ENCODE assay signal across 16 mouse cellular contexts in genomic region chr14:27348088-27348487, GRCm38 (mm10).
DNase-seq lines count a peak whose midpoint lies in the region; ATAC-seq and TF ChIP-seq lines count a peak whose summit lies in the region.
"Had no signal": no experiment of that assay in that cellular context is flagged by ENCODE, and none has a peak within 500 bp of the region (broad histone marks: within the 10 kb centered on the region; RNA-seq: fewer than 3 reads in every experiment).

No protein-coding gene starts in this region.

- no peak overlapping the region for H3K4me2 ChIP-seq in kidney, embryonic 16.5 days (replicated peaks; ENCODE audit: low read depth, low read length)
- H3K4me2 ChIP-seq: embryonic facial prominence, embryonic 15.5 days; midbrain, embryonic 11.5 days had no signal

- no peaks in the 10 kb centered on the region for H3K27me3 ChIP-seq in heart, embryonic 10.5 days (ENCODE audit: insufficient read depth, poor library complexity, severe bottlenecking)
- H3K27me3 ChIP-seq in kidney, embryonic 16.5 days (ENCODE audit: insufficient read depth, low read length), result no peaks in the 10 kb centered on the region
- H3K27me3 ChIP-seq: embryonic facial prominence, embryonic 15.5 days had no signal

- no peaks in the 10 kb centered on the region for H3K9me3 ChIP-seq in heart, embryonic 10.5 days
- H3K9me3 ChIP-seq in kidney, embryonic 16.5 days (ENCODE audit: low read length), result no peaks in the 10 kb centered on the region
- no peaks in the 10 kb centered on the region for H3K9me3 ChIP-seq in ES-E14 (ENCODE audit: control insufficient read depth, insufficient read depth, low read depth, low read length)
- H3K9me3 ChIP-seq: embryonic facial prominence, embryonic 15.5 days had no signal

- no peak for ATAC-seq in kidney, embryonic 16.5 days (ENCODE audit: low FRiP score, low TSS enrichment)
- ATAC-seq: hindbrain, postnatal 0 days had no signal

- no peak overlapping the region for H3K9ac ChIP-seq in kidney, embryonic 16.5 days (replicated peaks; ENCODE audit: low read length)
- H3K9ac ChIP-seq in ES-E14 (ENCODE audit: insufficient read depth, low read depth, low read length, poor library complexity, severe bottlenecking), result peak overlapping the region; percentile 20; the same call in 1 of the 2 replicates
- H3K9ac ChIP-seq: embryonic facial prominence, embryonic 15.5 days; liver, embryonic 14.5 days had no signal

- DNase-seq in heart, embryonic 10.5 days (ENCODE audit: low spot score), result no peak
- no peak for DNase-seq in heart, adult 18-20 months
- DNase-seq in kidney, postnatal 4 days, result no peak
- DNase-seq in ES-E14 (ENCODE audit: low read depth, low spot score) (no peak), adipocyte (ENCODE audit: low spot score) (no peak)
- DNase-seq: adrenal gland, adult 8-10 months; B cell, adult 2 months; cerebellum, adult 8-10 months; spleen, adult 18-20 months; thymus, postnatal 36 days had no signal

- TF ChIP-seq CTCF in olfactory bulb, adult 2 months (IDR thresholded peaks at IDR 0.05; ENCODE audit: insufficient read depth, low read depth, low read length), result no peak

- H3K4me1 ChIP-seq in heart, embryonic 10.5 days, result peaks cover 47% of the 10 kb centered on the region
- peaks cover 24% of the 10 kb centered on the region for H3K4me1 ChIP-seq in kidney, embryonic 16.5 days (ENCODE audit: insufficient read depth, low read length)
- H3K4me1 ChIP-seq in ES-E14 (ENCODE audit: control insufficient read depth in 2 of 2, insufficient read depth in 2 of 2, low read length in 2 of 2, poor library complexity in 1 of 2), result peaks cover 35 to 55% of the 10 kb centered on the region in 2 experiments
- H3K4me1 ChIP-seq in olfactory bulb, adult 2 months (ENCODE audit: control insufficient read depth, insufficient read depth, low read length), result peaks cover 12% of the 10 kb centered on the region

- H3K4me3 ChIP-seq in heart, embryonic 10.5 days, result no peak overlapping the region
- H3K4me3 ChIP-seq in kidney, embryonic 16.5 days (ENCODE audit: low read length), result no peak overlapping the region
- H3K4me3 ChIP-seq in ES-E14 (ENCODE audit: insufficient read depth in 1 of 2, low read depth in 1 of 2, low read length in 2 of 2, poor library complexity in 1 of 2, severe bottlenecking in 1 of 2), result no peak overlapping the region
- H3K4me3 ChIP-seq in olfactory bulb, adult 2 months (ENCODE audit: insufficient read depth, low read depth, low read length), result no peak overlapping the region
- H3K4me3 ChIP-seq: embryonic facial prominence, embryonic 15.5 days had no signal

- TF ChIP-seq POLR2A in olfactory bulb, adult 2 months (IDR thresholded peaks at IDR 0.05; ENCODE audit: insufficient read depth, low read depth, low read length), result no peak

- H3K27ac ChIP-seq in heart, embryonic 10.5 days, result peak overlapping the region; percentile 53; the same call in 1 of the 2 replicates
- H3K27ac ChIP-seq in kidney, embryonic 16.5 days (ENCODE audit: low read length), result 0 out of 2 replicates have a peak overlapping the region, but pooled peaks have one; percentile 16
- peak overlapping the region; percentile 90 for H3K27ac ChIP-seq in ES-E14 (ENCODE audit: insufficient read depth, low read depth, low read length, poor library complexity, severe bottlenecking)
- H3K27ac ChIP-seq in olfactory bulb, adult 2 months (ENCODE audit: insufficient read depth, low read depth, low read length), result 0 out of 2 replicates have a peak overlapping the region, but pooled peaks have one; percentile 8
- H3K27ac ChIP-seq: embryonic facial prominence, embryonic 15.5 days; hindbrain, postnatal 0 days; liver, embryonic 14.5 days had no signal

- WGBS in heart, embryonic 10.5 days, result 94% methylated on average over 2 of the region's 2 CpGs
- 41% methylated on average over 2 of the region's 2 CpGs for WGBS in kidney, embryonic 16.5 days
- 93% methylated on average over 2 of the region's 2 CpGs for WGBS in olfactory bulb, adult 2 months

- in situ Hi-C loops in ES-E14 (cut with MboI; ENCODE audit: low sequenced_read_pairs in 2 of 2, unreplicated experiment in 2 of 2), result no loop called here

- H3K36me3 ChIP-seq in heart, embryonic 10.5 days, result no peaks in the 10 kb centered on the region
- H3K36me3 ChIP-seq in kidney, embryonic 16.5 days (ENCODE audit: insufficient read depth, low read length), result no peaks in the 10 kb centered on the region
- H3K36me3 ChIP-seq in ES-E14 (ENCODE audit: control insufficient read depth, insufficient read depth, low read length, poor library complexity, severe bottlenecking), result no peaks in the 10 kb centered on the region
- H3K36me3 ChIP-seq: embryonic facial prominence, embryonic 15.5 days had no signal

TF ChIP-seq in ES-E14, 5 proteins besides CTCF, POLR2A, EP300 and RAD21:
- no peak for TF ChIP-seq MAFK (IDR thresholded peaks at IDR 0.05; ENCODE audit: insufficient read depth, low read depth, low read length)
- no peak for TF ChIP-seq ZC3H11A (IDR thresholded peaks at IDR 0.05; ENCODE audit: borderline replicate concordance, low read depth, low read length)
- TF ChIP-seq CHD2 (IDR thresholded peaks at IDR 0.05; ENCODE audit: low read depth, low read length), result no peak
- no peak for TF ChIP-seq HCFC1 (IDR thresholded peaks at IDR 0.05; ENCODE audit: borderline replicate concordance, insufficient read depth, low read length)
- TF ChIP-seq ZNF384 (IDR thresholded peaks at IDR 0.05; ENCODE audit: low read depth, low read length), result no peak

Comparison
In these comparisons a context has a peak if more than half of its experiments do, and no peak if none do; other contexts are left out.
1. H3K27ac ChIP-seq: peak in every context shown above with its lines; median percentile 90 in ES-E14; 53 in heart, embryonic 10.5 days; 16 in kidney, embryonic 16.5 days; 8 in olfactory bulb, adult 2 months.